In genomic region chr11:84247370-84247769, GRCm38 (mm10) we compare ENCODE assay signal across 27 mouse cellular contexts.
DNase-seq lines count a peak whose midpoint lies in the region; ATAC-seq and TF ChIP-seq lines count a peak whose summit lies in the region.
"Had no signal": no experiment of that assay in that cellular context is flagged by ENCODE, and none has a peak within 500 bp of the region (broad histone marks: within the 10 kb centered on the region; RNA-seq: fewer than 3 reads in every experiment).

No protein-coding gene starts in this region.

- TF ChIP-seq CTCF in kidney, adult 2 months (conservative IDR thresholded peaks at IDR 0.05; ENCODE audit: insufficient read depth, insufficient read length, low read depth, low read length): no peak
- TF ChIP-seq CTCF in CH12.LX (conservative IDR thresholded peaks at IDR 0.05 in 1 of 2, IDR thresholded peaks at IDR 0.05 in 1 of 2; ENCODE audit: low read depth in 2 of 2, low read length in 2 of 2): no peak

- DNase-seq in kidney, adult 2 months: peak; percentile 7
- no peak for DNase-seq in CH12.LX (ENCODE audit: extremely low read depth)
- DNase-seq in large intestine, adult 2 months (ENCODE audit: low read depth, low spot score): peak; percentile 77
- DNase-seq in c-Kit-positive CD71-positive TER-119-positive erythroid progenitor cells, embryonic 14.5 days (ENCODE audit: low spot score): no peak
- no peak for DNase-seq in gastrocnemius, postnatal 36 days
- DNase-seq in ovary, postnatal 10 days (ENCODE audit: low spot score): no peak
- DNase-seq: adrenal gland, adult 2 months; adrenal gland, postnatal 14 days; B cell, adult 2 months; cerebellum, adult 11-12 months; cerebellum, adult 8-10 months; cerebellum, postnatal 10 days; cerebellum, postnatal 36 days; embryo, embryonic 11 days; gastrocnemius, postnatal 10 days; heart, adult 11 months had no signal

- H3K79me2 ChIP-seq in CH12.LX (replicated peaks; ENCODE audit: control insufficient read depth, extremely low read depth, insufficient read depth, poor library complexity, severe bottlenecking): no peaks in the 10 kb centered on the region

- no peak for TF ChIP-seq RAD21 in CH12.LX (IDR thresholded peaks at IDR 0.05; ENCODE audit: low read depth, low read length)

- 0 out of 2 replicates have a peak, but pooled peaks have one; percentile 21 for TF ChIP-seq EP300 in CH12.LX (IDR thresholded peaks at IDR 0.05; ENCODE audit: low read length)

- no peaks in the 10 kb centered on the region for H3K4me1 ChIP-seq in kidney, adult 2 months (ENCODE audit: control insufficient read depth, insufficient read depth, low read length)
- no peaks in the 10 kb centered on the region for H3K4me1 ChIP-seq in kidney, embryonic 14.5 days (ENCODE audit: control insufficient read depth, insufficient read depth, low read length)
- H3K4me1 ChIP-seq in CH12.LX (ENCODE audit: control insufficient read depth in 1 of 2, insufficient read depth in 2 of 2): no peaks in the 10 kb centered on the region
- 0 out of 2 replicates have a peak, but pooled peaks cover 3% of the 10 kb centered on the region for H3K4me1 ChIP-seq in intestine, embryonic 15.5 days (replicated peaks)
- H3K4me1 ChIP-seq: embryonic facial prominence, embryonic 10.5 days; embryonic facial prominence, embryonic 13.5 days; forebrain, embryonic 12.5 days; hindbrain, embryonic 12.5 days had no signal

- H3K27ac ChIP-seq in kidney, adult 2 months (ENCODE audit: insufficient read depth, low read depth, low read length): no peak overlapping the region
- no peak overlapping the region for H3K27ac ChIP-seq in kidney, embryonic 14.5 days (ENCODE audit: low read depth, low read length)
- H3K27ac ChIP-seq in CH12.LX (ENCODE audit: insufficient read depth, low read depth): no peak overlapping the region
- H3K27ac ChIP-seq in intestine, embryonic 15.5 days: no peak overlapping the region
- H3K27ac ChIP-seq: embryonic facial prominence, embryonic 10.5 days; embryonic facial prominence, embryonic 13.5 days; forebrain, embryonic 12.5 days; hindbrain, embryonic 12.5 days had no signal

- TF ChIP-seq POLR2A in kidney, adult 2 months (IDR thresholded peaks at IDR 0.05; ENCODE audit: low read depth, low read length): no peak
- no peak for TF ChIP-seq POLR2A in CH12.LX (IDR thresholded peaks at IDR 0.05; ENCODE audit: low read depth, low read length)

- no peak overlapping the region for H3K4me3 ChIP-seq in kidney, adult 2 months (ENCODE audit: insufficient read depth, low read depth, low read length)
- H3K4me3 ChIP-seq in kidney, embryonic 14.5 days (ENCODE audit: low read length): no peak overlapping the region
- H3K4me3 ChIP-seq in CH12.LX (replicated peaks in 1 of 3; ENCODE audit: low read depth in 2 of 3, low read length in 2 of 3, poor library complexity in 1 of 3): no peak overlapping the region
- H3K4me3 ChIP-seq in intestine, embryonic 15.5 days (replicated peaks): no peak overlapping the region
- H3K4me3 ChIP-seq: embryonic facial prominence, embryonic 10.5 days; embryonic facial prominence, embryonic 13.5 days; erythroblast, embryonic 14.5 days; forebrain, embryonic 12.5 days; hindbrain, embryonic 12.5 days had no signal

- ATAC-seq in kidney, embryonic 14.5 days (ENCODE audit: low FRiP score, low TSS enrichment): no peak
- ATAC-seq in intestine, embryonic 15.5 days: peak; percentile 55
- ATAC-seq: forebrain, embryonic 16.5 days; hindbrain, embryonic 16.5 days had no signal

- dilution Hi-C loops in CH12.LX (cut with MboI; ENCODE audit: extremely low pct_ligation_motif_present, extremely low pct_unique_long_range_greater_than_20kb, low sequenced_read_pairs): no loop called here

- H3K9ac ChIP-seq in kidney, embryonic 14.5 days (ENCODE audit: low read depth, low read length): no peak overlapping the region
- H3K9ac ChIP-seq in CH12.LX (ENCODE audit: insufficient read depth, low read depth): no peak overlapping the region
- H3K9ac ChIP-seq in intestine, embryonic 15.5 days: no peak overlapping the region
- H3K9ac ChIP-seq: embryonic facial prominence, embryonic 13.5 days; forebrain, embryonic 12.5 days; hindbrain, embryonic 12.5 days had no signal

- 91% methylated on average over 1 of the region's 1 CpGs for WGBS in kidney, adult 2 months
- WGBS in kidney, embryonic 14.5 days: 94% methylated on average over 1 of the region's 1 CpGs
- WGBS in intestine, embryonic 15.5 days: 75% methylated on average over 1 of the region's 1 CpGs
- 23% methylated on average over 1 of the region's 1 CpGs for WGBS in large intestine, adult 2 months

- no peaks in the 10 kb centered on the region for H3K27me3 ChIP-seq in kidney, adult 2 months (replicated peaks; ENCODE audit: control insufficient read depth, insufficient read depth, low read length)
- H3K27me3 ChIP-seq in kidney, embryonic 14.5 days (ENCODE audit: control insufficient read depth, insufficient read depth, low read length): no peaks in the 10 kb centered on the region
- H3K27me3 ChIP-seq in CH12.LX (replicated peaks): no peaks in the 10 kb centered on the region
- H3K27me3 ChIP-seq in intestine, embryonic 15.5 days (replicated peaks): no peaks in the 10 kb centered on the region
- H3K27me3 ChIP-seq: embryonic facial prominence, embryonic 13.5 days; forebrain, embryonic 12.5 days; hindbrain, embryonic 12.5 days had no signal

- H3K4me2 ChIP-seq in kidney, embryonic 14.5 days (replicated peaks; ENCODE audit: low read depth, low read length): no peak overlapping the region
- no peak overlapping the region for H3K4me2 ChIP-seq in CH12.LX (ENCODE audit: insufficient read depth, low read depth, poor library complexity, severe bottlenecking)
- H3K4me2 ChIP-seq in intestine, embryonic 15.5 days (replicated peaks): no peak overlapping the region
- H3K4me2 ChIP-seq: embryonic facial prominence, embryonic 13.5 days; forebrain, embryonic 12.5 days; heart, embryonic 11.5 days; hindbrain, embryonic 12.5 days had no signal

- in situ Hi-C loops in CH12.LX (cut with MboI; ENCODE audit: low pct_ligation_motif_present, low pct_unique_long_range_greater_than_20kb, low sequenced_read_pairs): no loop called here

- H3K9me3 ChIP-seq in kidney, embryonic 14.5 days (ENCODE audit: control insufficient read depth, low read length): no peaks in the 10 kb centered on the region
- H3K9me3 ChIP-seq in CH12.LX (replicated peaks; ENCODE audit: low read length): no peaks in the 10 kb centered on the region
- H3K9me3 ChIP-seq in intestine, embryonic 15.5 days: no peaks in the 10 kb centered on the region
- H3K9me3 ChIP-seq: embryonic facial prominence, embryonic 10.5 days; embryonic facial prominence, embryonic 13.5 days; forebrain, embryonic 12.5 days; G1E; hindbrain, embryonic 12.5 days had no signal

- H3K36me3 ChIP-seq in kidney, adult 2 months (ENCODE audit: control insufficient read depth, insufficient read depth, low read length): no peaks in the 10 kb centered on the region
- peaks cover 26% of the 10 kb centered on the region; the same call in 1 of the 2 replicates for H3K36me3 ChIP-seq in kidney, embryonic 14.5 days (ENCODE audit: control insufficient read depth, insufficient read depth, low read length)
- peaks cover 30 to 82% of the 10 kb centered on the region in 2 experiments for H3K36me3 ChIP-seq in CH12.LX (replicated peaks in 1 of 2; ENCODE audit: control insufficient read depth in 1 of 2, insufficient read depth in 1 of 2, low read length in 1 of 2)
- no peaks in the 10 kb centered on the region for H3K36me3 ChIP-seq in intestine, embryonic 15.5 days

- intact Hi-C loops in gastrocnemius, postnatal 36 days (cut with DNase I): no loop called here

TF ChIP-seq in CH12.LX, 34 proteins besides CTCF, POLR2A, EP300 and RAD21:
- TF ChIP-seq JUND (conservative IDR thresholded peaks at IDR 0.05; ENCODE audit: low read depth, low read length) (0 out of 2 replicates have a peak, but pooled peaks have one; percentile 11), USF1 (IDR thresholded peaks at IDR 0.05; ENCODE audit: low read depth, low read length) (no peak)

Comparison
In these comparisons a context has a peak if more than half of its experiments do, and no peak if none do; other contexts are left out.
1. DNase-seq: peak in kidney, adult 2 months (single experiment) and large intestine, adult 2 months (single experiment); none in CH12.LX (single experiment), c-Kit-positive CD71-positive TER-119-positive erythroid progenitor cells, embryonic 14.5 days (single experiment), gastrocnemius, postnatal 36 days (0 of 2) and ovary, postnatal 10 days (single experiment).